Mouse (Mus musculus): ENCODE measurements around the gene Rapgef5. TPM values are rescaled to one million over a fixed set of nuclear protein-coding genes. Genes with fewer than 3 reads are reported as not detected.

The Rapgef5 gene
- total and polyA plus RNA-seq, 3 experiments, result not detected

DNA sequence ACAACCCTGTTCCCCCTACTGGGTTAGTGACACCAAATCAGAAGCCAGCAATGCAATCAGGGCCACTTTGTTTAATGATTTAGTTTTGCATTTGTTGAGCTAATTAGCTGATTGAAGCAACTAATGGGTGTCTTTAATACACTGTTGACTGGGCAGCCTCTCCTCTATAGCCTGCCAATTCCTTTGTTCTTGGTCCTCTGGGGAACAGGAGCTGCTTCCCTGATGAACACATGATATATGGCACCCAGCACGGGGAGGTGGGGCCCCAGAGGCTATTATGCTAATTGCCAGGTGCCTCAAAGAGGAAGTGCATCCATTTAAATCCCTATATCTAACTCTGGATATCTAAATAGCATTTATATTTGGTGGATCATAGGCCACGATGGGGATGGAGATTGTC is 111.0 kb downstream of the Rapgef5 start:
- no peak for DNase-seq (ENCODE audit: low read depth, low spot score)
- H3K9me3 ChIP-seq (replicated peaks; ENCODE audit: insufficient read depth, low read length), result no peaks in the 10 kb centered on the region; the same call in 1 of the 2 replicates
- no peaks in the 10 kb centered on the region for H3K4me1 ChIP-seq (ENCODE audit: control insufficient read depth in 1 of 2, insufficient read depth in 2 of 2, low read length in 2 of 2)
- H3K36me3 ChIP-seq (ENCODE audit: control insufficient read depth in 1 of 2, insufficient read depth in 2 of 2, low read length in 2 of 2), result no peaks in the 10 kb centered on the region
- no peak overlapping the region for H3K27ac ChIP-seq (ENCODE audit: control insufficient read depth, low read depth, low read length)
- no peaks in the 10 kb centered on the region for H3K27me3 ChIP-seq (ENCODE audit: control insufficient read depth in 1 of 2, insufficient read depth in 2 of 2, low read length in 2 of 2)
- no peaks in the 10 kb centered on the region for H3K79me2 ChIP-seq (ENCODE audit: control insufficient read depth, insufficient read depth, low read length, poor library complexity)
- no peak for TF ChIP-seq KAT2A (conservative IDR thresholded peaks at IDR 0.05; ENCODE audit: low read depth, low read length)
- TF ChIP-seq CTCF (IDR thresholded peaks at IDR 0.05 in 2 of 3, conservative IDR thresholded peaks at IDR 0.05 in 1 of 3; ENCODE audit: control insufficient read depth in 1 of 3, insufficient read depth in 1 of 3, low read depth in 2 of 3, low read length in 3 of 3, poor library complexity in 1 of 3, severe bottlenecking in 1 of 3), result no peak
- no peak for TF ChIP-seq POLR2A (IDR thresholded peaks at IDR 0.05; ENCODE audit: control insufficient read depth in 1 of 2, insufficient read depth in 1 of 2, low read depth in 1 of 2, low read length in 2 of 2, poor library complexity in 1 of 2)
- TF ChIP-seq CHD1 (IDR thresholded peaks at IDR 0.05; ENCODE audit: low read depth, low read length), result no peak
- TF ChIP-seq TCF12 (IDR thresholded peaks at IDR 0.05; ENCODE audit: low read depth, low read length), result no peak
- no peak for TF ChIP-seq MAFK (IDR thresholded peaks at IDR 0.05; ENCODE audit: borderline replicate concordance, low read depth, low read length)
- no peak for TF ChIP-seq GABPA (IDR thresholded peaks at IDR 0.05; ENCODE audit: low read depth, low read length)
- TF ChIP-seq BHLHE40 (IDR thresholded peaks at IDR 0.05; ENCODE audit: borderline replicate concordance, low read depth, low read length), result no peak
- no peak for TF ChIP-seq MYB (IDR thresholded peaks at IDR 0.05; ENCODE audit: low read depth, low read length)
- no peak for TF ChIP-seq ETS1 (IDR thresholded peaks at IDR 0.05; ENCODE audit: low read depth, low read length)
- TF ChIP-seq UBTF (IDR thresholded peaks at IDR 0.05; ENCODE audit: borderline replicate concordance, insufficient read depth, low read depth, low read length), result no peak
- no peak for TF ChIP-seq TBP (IDR thresholded peaks at IDR 0.05; ENCODE audit: low read depth, low read length)
- TF ChIP-seq ZC3H11A (IDR thresholded peaks at IDR 0.05; ENCODE audit: low read depth, low read length), result no peak
- TF ChIP-seq NELFE (IDR thresholded peaks at IDR 0.05; ENCODE audit: low read depth, low read length), result no peak
- H3K4me3 ChIP-seq (ENCODE audit: control insufficient read depth in 1 of 2, insufficient read depth in 1 of 2, low read depth in 2 of 2, low read length in 2 of 2), result no peak overlapping the region
- H3K9ac ChIP-seq (ENCODE audit: control insufficient read depth, low read depth, low read length, poor library complexity, severe bottlenecking), result no peak overlapping the region

DNA sequence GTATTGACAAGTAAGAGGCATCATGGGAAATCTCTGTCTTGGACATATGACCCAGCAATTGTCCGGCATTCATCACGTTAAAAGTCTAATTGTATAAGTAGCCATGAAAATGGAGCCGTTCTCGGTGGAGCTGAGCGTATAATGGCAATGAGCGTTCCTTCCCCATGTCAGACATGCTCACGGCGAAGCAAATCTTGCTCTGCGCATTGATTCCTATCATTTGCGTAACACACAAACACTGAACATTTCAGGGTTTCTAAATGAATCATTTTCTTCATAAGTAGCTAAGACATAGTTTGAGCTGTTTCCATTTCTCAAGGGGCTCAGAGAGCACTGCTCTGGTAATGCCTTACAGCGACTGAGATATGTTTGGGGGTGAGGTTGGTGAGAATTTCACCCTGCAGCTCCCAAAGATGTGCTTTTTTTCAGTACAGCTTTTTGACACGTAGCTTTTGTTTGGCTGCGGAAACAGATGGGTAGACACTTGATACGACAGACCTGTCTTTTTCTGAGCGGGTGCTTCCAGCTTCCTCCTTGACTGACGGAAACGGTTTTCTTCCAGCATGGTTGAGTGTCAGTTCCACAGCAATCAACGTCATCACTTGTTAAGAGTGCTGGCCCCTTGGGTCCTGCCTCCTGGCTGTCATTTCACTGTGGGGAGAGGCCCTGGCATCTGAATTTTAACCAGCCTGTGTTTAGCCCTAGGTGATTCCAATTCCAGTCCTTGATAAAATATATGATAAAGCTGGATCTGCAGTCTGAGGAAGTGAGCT is 112.2 kb downstream of the Rapgef5 start:
- Histone ChIP-seq H3K4me3 (ENCODE audit: control insufficient read depth in 1 of 2, insufficient read depth in 1 of 2, low read depth in 2 of 2, low read length in 2 of 2) (no peak overlapping the region), H3K36me3 (ENCODE audit: control insufficient read depth in 1 of 2, insufficient read depth in 2 of 2, low read length in 2 of 2) (no peaks in the 10 kb centered on the region), H3K9ac (ENCODE audit: control insufficient read depth, low read depth, low read length, poor library complexity, severe bottlenecking) (no peak overlapping the region), H3K79me2 (ENCODE audit: control insufficient read depth, insufficient read depth, low read length, poor library complexity) (no peaks in the 10 kb centered on the region), H3K9me3 (replicated peaks; ENCODE audit: insufficient read depth, low read length) (peaks cover 2% of the 10 kb centered on the region; the same call in 1 of the 2 replicates), H3K27me3 (ENCODE audit: control insufficient read depth in 1 of 2, insufficient read depth in 2 of 2, low read length in 2 of 2) (no peaks in the 10 kb centered on the region), H3K27ac (ENCODE audit: control insufficient read depth, low read depth, low read length) (no peak overlapping the region), H3K4me1 (ENCODE audit: control insufficient read depth in 1 of 2, insufficient read depth in 2 of 2, low read length in 2 of 2) (no peaks in the 10 kb centered on the region)
- TF ChIP-seq RCOR1 (IDR thresholded peaks at IDR 0.05; ENCODE audit: low read depth, low read length) (no peak), ETS1 (IDR thresholded peaks at IDR 0.05; ENCODE audit: low read depth, low read length) (no peak), USF1 (IDR thresholded peaks at IDR 0.05; ENCODE audit: low read depth, low read length) (no peak), ELF1 (IDR thresholded peaks at IDR 0.05; ENCODE audit: low read depth, low read length) (no peak), POLR2AphosphoS2 (IDR thresholded peaks at IDR 0.05; ENCODE audit: low read length) (no peak), GATA1 (IDR thresholded peaks at IDR 0.05; ENCODE audit: low read depth, low read length) (no peak), CTCF (IDR thresholded peaks at IDR 0.05 in 2 of 3, conservative IDR thresholded peaks at IDR 0.05 in 1 of 3; ENCODE audit: control insufficient read depth in 1 of 3, insufficient read depth in 1 of 3, low read depth in 2 of 3, low read length in 3 of 3, poor library complexity in 1 of 3, severe bottlenecking in 1 of 3) (no peak)
- no peak for DNase-seq (ENCODE audit: low read depth, low spot score)

All from MEL (cell line).